Mouse (Mus musculus) neural tube, embryonic 12.5 days (tissue): ENCODE measurements around the gene Il10rb. TPM values are rescaled to one million over a fixed set of nuclear protein-coding genes. Genes with fewer than 3 reads are reported as not detected.
"Not testable (repeated sequence)": the region's sequence is repeated elsewhere in the genome, so short reads cannot be mapped to it uniquely, and the experiment has no call there.

Experiments used
- ATAC-seq: fragments of 200-750 bp; cut with Nextera tagmentation; 2 replicates; pipeline ENCODE4 v1.8.0; 2017; ENCODE audit warnings: low read depth, mild to moderate bottlenecking, moderate TSS enrichment, moderate library complexity; ENCODE audit not compliant: low FRiP score
- H3K27ac ChIP-seq: fragments of 300-500 bp; sonication (generic); 2 replicates; pipeline ENCODE4 v1.5.1; 2016
- H3K27me3 ChIP-seq: fragments of 300-500 bp; sonication (generic); replicated peaks from 2 replicates; pipeline ENCODE4 v1.6.1; 2016; ENCODE audit warnings: mild to moderate bottlenecking
- H3K36me3 ChIP-seq: fragments of 300-500 bp; sonication (generic); 2 replicates; pipeline ENCODE4 v1.6.1; 2016; ENCODE audit warnings: mild to moderate bottlenecking
- H3K4me1 ChIP-seq: fragments of 300-500 bp; sonication (generic); 2 replicates; pipeline ENCODE4 v1.6.1; 2016
- H3K4me2 ChIP-seq: fragments of 300-500 bp; sonication (generic); replicated peaks from 2 replicates; pipeline ENCODE4 v1.6.1; 2016; ENCODE audit warnings: mild to moderate bottlenecking
- H3K4me3 ChIP-seq: fragments of 300-500 bp; sonication (generic); 2 replicates; pipeline ENCODE4 v1.5.1; 2016
- H3K9ac ChIP-seq: fragments of 300-500 bp; sonication (generic); 2 replicates; pipeline ENCODE4 v1.6.1; 2016; ENCODE audit warnings: mild to moderate bottlenecking
- H3K9me3 ChIP-seq: fragments of 300-500 bp; sonication (generic); 2 replicates; pipeline ENCODE4 v1.6.1; 2016; ENCODE audit warnings: mild to moderate bottlenecking
- WGBS: fragments of 180-500 bp; shearing (Covaris S2); methylation state at CpG from one replicate; pipeline ENCODE4 v1.1.7; 2016; 5-methylcytosine and 5-hydroxymethylcytosine counted together
- polyA plus RNA-seq: library from polyadenylated mRNA; unstranded; fragments of >200 nt; fragmentation: Nextera tagmentation; extraction: Ambion mirVana; gene quantifications from 2 replicates; pipeline ENCODE4 v1.2.1, GENCODE M21; 2016

Il10rb gene
- polyA plus RNA-seq, 1 experiment from 2014 or later: 9.0 TPM

DNA sequence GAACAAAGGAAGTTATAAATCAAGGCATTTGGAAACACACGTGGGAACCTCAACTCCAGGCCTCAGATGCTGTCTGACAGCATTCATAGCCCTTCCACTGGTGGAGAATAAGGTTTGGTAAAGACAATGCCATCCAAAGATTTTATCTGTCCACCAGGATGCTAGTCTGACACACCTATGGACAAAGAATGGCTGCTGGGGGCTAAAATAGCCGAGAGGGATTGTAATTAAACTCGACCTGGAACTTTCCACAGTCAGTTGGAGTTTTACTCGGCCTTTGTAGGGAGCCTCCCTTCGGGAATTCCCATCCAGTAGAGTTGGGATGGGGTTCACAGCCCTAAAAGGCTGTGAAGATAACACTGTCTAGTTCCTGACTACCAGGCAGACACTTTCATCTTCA, 21.5 kb downstream of the Il10rb start:
- Histone ChIP-seq H3K4me1 (no peaks in the 10 kb centered on the region), H3K9me3 (no peaks in the 10 kb centered on the region), H3K4me2 (no peak overlapping the region), H3K4me3 (no peak overlapping the region), H3K27ac (no peak overlapping the region), H3K36me3 (no peaks in the 10 kb centered on the region), H3K27me3 (no peaks in the 10 kb centered on the region), H3K9ac (no peak overlapping the region)
- ATAC-seq: no peak
- 76% methylated on average over 5 of the region's 5 CpGs for WGBS

DNA sequence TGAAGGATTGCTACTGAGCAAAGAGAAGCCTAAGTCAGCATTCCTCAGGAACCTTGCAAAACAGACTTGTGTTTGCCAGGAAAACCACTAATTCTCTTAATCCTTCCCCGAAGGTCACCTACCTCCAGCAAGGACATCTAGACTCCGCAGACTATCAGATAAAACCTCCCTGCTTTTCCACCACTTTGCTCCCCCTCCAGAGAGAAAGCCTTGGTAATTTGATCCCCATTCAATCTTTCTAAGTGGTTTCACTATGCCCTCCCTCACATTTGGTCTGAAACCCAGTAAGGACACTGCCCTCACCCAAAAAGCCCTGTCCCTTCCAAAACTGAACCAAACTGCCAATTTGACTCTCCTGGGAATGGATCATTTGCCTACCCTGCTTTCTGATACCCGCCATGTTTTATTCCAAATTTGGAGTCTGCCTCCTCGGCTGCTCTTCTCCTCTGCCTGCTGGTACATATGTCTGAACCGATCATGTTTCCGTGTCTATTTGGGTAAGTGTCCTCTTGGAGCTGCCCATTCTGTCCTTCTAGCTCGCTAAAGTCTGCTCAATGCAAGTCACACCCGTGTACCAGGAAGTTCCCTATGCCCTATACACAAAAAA, 22.4 kb downstream of the Il10rb start:
- H3K27me3 ChIP-seq: no peaks in the 10 kb centered on the region
- no peak for ATAC-seq
- no peaks in the 10 kb centered on the region for H3K9me3 ChIP-seq
- H3K36me3 ChIP-seq: no peaks in the 10 kb centered on the region
- no peak overlapping the region for H3K27ac ChIP-seq
- H3K4me1 ChIP-seq: no peaks in the 10 kb centered on the region
- H3K9ac ChIP-seq: no peak overlapping the region
- 80% methylated on average over 8 of the region's 8 CpGs for WGBS
- no peak overlapping the region for H3K4me2 ChIP-seq
- H3K4me3 ChIP-seq: no peak overlapping the region

DNA sequence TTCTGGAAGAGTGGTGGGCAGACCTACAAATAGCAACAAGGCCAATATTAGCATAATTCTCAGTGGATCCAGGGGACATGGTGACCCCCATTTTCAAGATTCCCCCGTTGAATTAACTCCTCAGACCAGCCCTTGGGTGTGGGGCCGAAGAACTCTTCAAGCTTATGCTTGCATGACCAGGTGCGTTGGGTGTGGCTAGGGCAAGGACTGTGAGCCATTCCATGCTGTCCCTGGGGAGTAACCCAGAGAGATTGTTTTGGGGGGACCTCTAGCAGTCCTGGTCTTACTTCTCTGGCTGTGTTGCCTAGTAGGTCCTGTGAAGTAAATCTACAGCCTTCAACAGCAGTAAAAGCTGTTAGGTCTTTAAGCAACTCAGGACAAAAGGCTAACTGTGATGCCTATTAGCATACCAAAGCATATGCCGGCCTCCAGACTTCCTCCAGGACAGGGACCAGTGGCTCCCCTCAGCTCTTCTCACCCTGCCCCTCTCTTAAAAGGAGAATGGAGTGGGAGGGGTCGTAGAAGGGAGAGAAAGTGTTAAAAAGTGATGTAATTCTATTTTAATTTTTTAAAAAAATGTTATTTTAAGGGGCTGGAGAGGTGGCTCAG, 26.9 kb downstream of the Il10rb start:
- Histone ChIP-seq H3K9me3 (no peaks in the 10 kb centered on the region), H3K27ac (no peak overlapping the region), H3K4me1 (no peaks in the 10 kb centered on the region), H3K9ac (no peak overlapping the region), H3K4me3 (no peak overlapping the region), H3K36me3 (no peaks in the 10 kb centered on the region), H3K4me2 (no peak overlapping the region), H3K27me3 (no peaks in the 10 kb centered on the region)
- no peak for ATAC-seq
- WGBS: 24% methylated on average over 5 of the region's 5 CpGs

DNA sequence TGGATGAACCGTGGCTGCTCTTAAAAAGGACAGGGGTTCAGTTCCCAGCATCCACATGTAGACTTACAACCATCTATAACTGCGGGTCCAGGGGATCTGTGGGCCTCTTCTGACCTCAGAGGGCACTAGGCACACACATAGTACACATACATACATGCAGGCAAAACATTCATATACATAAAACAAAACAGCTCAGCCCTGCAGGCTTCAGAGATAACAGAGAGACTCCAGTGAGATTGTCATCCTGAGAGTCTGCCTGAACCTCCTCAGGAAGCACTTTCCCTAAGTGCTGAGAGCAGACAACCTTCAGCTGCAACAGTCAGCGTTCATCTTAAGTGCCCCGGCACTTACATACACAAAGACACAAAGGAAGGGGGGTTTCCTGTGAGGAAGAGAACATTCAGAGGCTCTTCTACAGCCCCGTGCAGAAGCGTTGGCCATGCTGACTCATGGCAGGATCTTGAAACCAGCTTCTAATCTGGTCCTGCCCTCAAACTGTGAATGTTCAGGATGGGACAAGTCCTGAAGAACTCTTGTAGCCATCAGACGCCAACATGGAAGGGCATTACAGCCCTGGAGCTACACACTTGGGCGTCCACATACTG, 27.5 kb downstream of the Il10rb start:
- Histone ChIP-seq H3K4me1 (no peaks in the 10 kb centered on the region), H3K27ac (no peak overlapping the region), H3K9me3 (no peaks in the 10 kb centered on the region), H3K9ac (no peak overlapping the region), H3K4me3 (no peak overlapping the region), H3K36me3 (no peaks in the 10 kb centered on the region), H3K27me3 (no peaks in the 10 kb centered on the region), H3K4me2 (no peak overlapping the region)
- WGBS: 48% methylated on average over 8 of the region's 8 CpGs
- no peak for ATAC-seq

DNA sequence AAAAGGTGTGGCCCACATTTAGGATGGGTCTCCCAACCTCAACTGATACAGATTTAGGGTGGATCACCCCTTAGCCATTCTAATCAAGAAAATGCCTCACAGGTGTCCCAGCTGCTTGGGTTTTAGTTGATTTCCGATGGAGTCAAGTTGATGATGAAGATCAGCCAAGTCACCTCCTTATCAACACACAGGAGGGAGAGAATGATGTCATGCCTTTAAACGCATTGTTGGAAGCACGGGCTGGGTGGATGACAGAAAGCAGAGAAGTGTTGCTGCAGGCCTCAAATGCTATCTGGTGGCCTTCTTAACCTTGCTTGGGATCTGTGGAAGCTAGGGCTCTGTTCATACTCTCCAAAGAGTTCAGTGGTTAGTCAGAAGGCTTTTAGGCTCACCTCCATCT, 28.2 kb downstream of the Il10rb start:
- no peak overlapping the region for H3K4me3 ChIP-seq
- H3K27me3 ChIP-seq: no peaks in the 10 kb centered on the region
- WGBS: 93% methylated on average over 3 of the region's 3 CpGs
- no peak for ATAC-seq
- H3K9ac ChIP-seq: no peak overlapping the region
- H3K27ac ChIP-seq: no peak overlapping the region
- no peak overlapping the region for H3K4me2 ChIP-seq
- no peaks in the 10 kb centered on the region for H3K9me3 ChIP-seq
- H3K36me3 ChIP-seq: no peaks in the 10 kb centered on the region
- H3K4me1 ChIP-seq: no peaks in the 10 kb centered on the region

DNA sequence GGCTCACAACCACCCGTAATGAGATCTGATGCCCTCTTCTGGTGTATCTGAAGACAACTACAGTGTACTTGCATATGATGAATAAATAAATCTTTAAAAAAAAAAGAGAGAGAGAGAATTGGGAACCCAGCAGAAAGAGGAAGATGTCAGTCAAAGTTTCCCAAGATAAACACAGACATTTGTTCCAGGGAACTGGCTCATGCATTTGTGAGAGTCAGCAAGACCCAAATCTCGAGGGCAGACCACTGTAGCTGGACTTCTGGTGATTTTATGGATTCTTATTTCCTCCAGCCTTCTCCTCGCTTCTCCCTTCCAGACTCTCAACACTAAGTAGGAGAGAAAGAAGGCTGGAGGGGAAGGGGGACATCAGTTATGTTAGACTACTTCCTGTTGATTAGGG, 32.1 kb downstream of the Il10rb start:
- Histone ChIP-seq H3K4me1 (no peaks in the 10 kb centered on the region), H3K27me3 (no peaks in the 10 kb centered on the region), H3K9ac (no peak overlapping the region), H3K4me2 (no peak overlapping the region), H3K9me3 (no peaks in the 10 kb centered on the region), H3K4me3 (no peak overlapping the region), H3K27ac (no peak overlapping the region), H3K36me3 (no peaks in the 10 kb centered on the region)
- 86% methylated on average over 3 of the region's 3 CpGs for WGBS
- ATAC-seq: no peak

DNA sequence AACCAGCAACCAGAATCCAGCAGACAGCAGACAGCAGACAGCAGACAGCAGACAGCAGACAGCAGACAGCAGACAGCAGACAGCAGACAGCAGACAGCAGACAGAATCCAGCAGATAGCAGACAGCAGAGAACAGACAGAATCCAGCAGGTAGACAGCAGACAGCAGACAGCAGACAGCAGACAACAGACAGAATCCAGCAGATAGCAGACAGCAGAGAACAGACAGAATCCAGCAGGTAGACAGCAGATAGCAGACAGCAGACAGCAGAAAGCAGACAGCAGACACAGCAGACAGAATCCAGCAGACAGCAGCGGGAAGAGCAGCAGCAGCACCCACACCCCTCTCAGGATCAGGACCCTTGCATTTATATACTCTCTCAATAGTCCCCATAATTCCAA, 32.6 kb downstream of the Il10rb start:
- H3K9ac ChIP-seq, H3K4me3 ChIP-seq, H3K27me3 ChIP-seq, H3K36me3 ChIP-seq, H3K4me1 ChIP-seq, ATAC-seq, H3K4me2 ChIP-seq, H3K27ac ChIP-seq, H3K9me3 ChIP-seq: not testable (repeated sequence)
- WGBS: 84% methylated on average over 1 of the region's 1 CpGs

DNA sequence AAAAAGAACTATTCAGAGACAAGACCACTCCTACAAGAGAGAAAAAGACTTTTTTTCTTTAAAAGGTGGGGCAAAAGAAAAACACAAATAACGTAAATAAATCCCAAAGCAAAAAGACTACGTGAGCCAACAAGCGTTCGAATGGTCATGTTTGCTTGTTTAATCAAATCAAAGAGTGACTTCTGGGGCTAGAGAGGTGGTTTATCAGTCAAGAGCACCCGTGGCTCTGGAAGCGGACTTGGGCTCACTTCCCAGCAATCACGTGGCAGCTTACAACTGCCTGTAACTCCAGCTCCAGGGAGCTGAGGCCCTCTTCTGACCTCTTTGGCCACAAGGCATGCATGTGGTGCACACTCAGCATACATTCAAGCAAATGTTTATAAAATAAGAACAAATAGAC, 35.4 kb downstream of the Il10rb start:
- Histone ChIP-seq H3K9me3 (no peaks in the 10 kb centered on the region), H3K27me3 (no peaks in the 10 kb centered on the region), H3K4me3 (no peak overlapping the region), H3K27ac (no peak overlapping the region), H3K9ac (no peak overlapping the region), H3K4me1 (no peaks in the 10 kb centered on the region), H3K4me2 (no peak overlapping the region), H3K36me3 (no peaks in the 10 kb centered on the region)
- 68% methylated on average over 7 of the region's 7 CpGs for WGBS
- no peak for ATAC-seq

DNA sequence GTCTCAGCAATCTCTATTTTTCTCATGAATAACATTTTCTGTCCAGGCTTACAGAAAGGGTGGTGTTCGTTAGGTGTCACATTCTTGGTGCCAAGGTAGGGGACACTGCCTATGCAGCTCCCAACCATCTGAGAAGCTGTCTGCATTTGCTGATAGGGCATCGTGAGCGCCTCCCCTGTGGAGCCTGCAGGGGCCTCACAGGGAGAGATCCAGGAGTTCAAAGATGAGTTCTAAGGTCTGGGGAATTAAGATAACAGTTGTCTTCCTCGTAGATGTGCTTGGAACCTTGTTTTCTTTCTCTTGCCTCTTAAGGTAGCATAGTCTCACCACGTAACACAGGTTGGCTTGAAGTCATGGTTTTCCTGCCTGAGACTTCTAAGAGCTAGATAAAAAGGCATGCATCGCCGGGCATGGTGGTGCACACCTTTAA, 35.9 kb downstream of the Il10rb start:
- Histone ChIP-seq H3K27me3 (no peaks in the 10 kb centered on the region), H3K9me3 (no peaks in the 10 kb centered on the region), H3K4me1 (no peaks in the 10 kb centered on the region), H3K36me3 (no peaks in the 10 kb centered on the region), H3K27ac (no peak overlapping the region), H3K4me3 (no peak overlapping the region), H3K9ac (no peak overlapping the region), H3K4me2 (no peak overlapping the region)
- no peak for ATAC-seq
- WGBS: 84% methylated on average over 7 of the region's 7 CpGs

DNA sequence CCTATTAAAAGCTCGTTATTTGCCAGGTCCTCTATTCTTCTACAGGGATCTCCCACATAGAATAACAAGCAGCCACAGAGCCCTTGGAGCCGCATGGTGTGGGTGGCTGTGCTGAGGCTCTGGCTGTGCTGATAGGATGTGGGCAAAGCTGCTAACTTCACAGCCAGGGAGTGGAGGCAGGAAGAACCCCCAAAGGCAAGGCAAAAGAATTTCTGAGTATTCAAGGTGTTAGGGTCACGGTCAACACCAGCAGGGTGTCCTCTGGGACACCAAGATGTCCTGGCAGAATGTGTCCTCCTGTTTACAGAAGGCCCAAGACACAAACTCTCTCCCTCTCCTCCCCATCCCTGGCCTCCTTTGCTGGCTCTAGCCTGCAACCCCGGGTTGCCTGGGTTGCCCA, 36.5 kb downstream of the Il10rb start:
- H3K9ac ChIP-seq: no peak overlapping the region
- no peak for ATAC-seq
- H3K27me3 ChIP-seq: no peaks in the 10 kb centered on the region
- H3K4me2 ChIP-seq: no peak overlapping the region
- H3K4me1 ChIP-seq: no peaks in the 10 kb centered on the region
- WGBS: 75% methylated on average over 4 of the region's 4 CpGs
- no peaks in the 10 kb centered on the region for H3K36me3 ChIP-seq
- no peak overlapping the region for H3K4me3 ChIP-seq
- no peaks in the 10 kb centered on the region for H3K9me3 ChIP-seq
- H3K27ac ChIP-seq: no peak overlapping the region

DNA sequence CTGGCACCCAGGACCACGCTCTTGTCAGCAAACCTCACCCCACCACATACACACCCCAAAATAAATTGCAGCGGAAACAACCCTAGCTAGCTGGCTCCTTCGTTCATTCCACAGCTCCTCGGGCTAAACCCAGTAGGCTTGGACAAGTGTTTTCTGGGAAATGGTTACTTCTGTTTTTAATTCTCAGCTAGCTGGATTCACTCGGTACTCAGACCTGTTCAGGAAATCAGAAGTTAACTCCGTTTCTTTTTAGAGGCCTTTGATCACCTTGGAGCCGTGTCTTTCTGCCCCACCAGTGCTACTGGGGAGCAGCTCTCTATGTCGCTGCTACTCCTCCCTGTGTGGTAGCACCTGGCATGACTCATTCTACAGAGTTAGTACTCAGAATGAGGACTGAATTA, 37.2 kb downstream of the Il10rb start:
- ATAC-seq: no peak
- WGBS: 87% methylated on average over 8 of the region's 8 CpGs

DNA sequence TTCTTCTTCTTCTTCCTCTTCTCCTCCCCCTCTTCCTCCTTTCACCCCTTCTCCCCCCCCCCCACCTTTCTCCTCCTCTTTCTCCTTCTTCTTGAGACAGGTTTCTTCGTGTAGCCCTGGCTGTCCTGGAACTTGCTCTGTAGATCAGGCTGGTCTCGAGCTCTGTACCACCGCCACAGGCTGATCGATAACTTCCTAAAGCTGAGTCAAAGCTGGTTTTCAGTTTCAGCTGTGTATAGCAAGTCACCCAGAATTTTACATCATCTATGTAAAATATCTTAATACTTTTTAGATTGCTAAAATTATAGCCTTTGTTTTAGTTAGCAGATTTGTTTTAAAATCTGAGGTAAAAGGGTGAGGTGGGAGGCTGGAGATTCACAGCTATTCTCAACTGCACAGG, 38.9 kb downstream of the Il10rb start:
- Histone ChIP-seq H3K36me3 (no peaks in the 10 kb centered on the region), H3K4me1 (no peaks in the 10 kb centered on the region), H3K4me3 (no peak overlapping the region), H3K27me3 (no peaks in the 10 kb centered on the region), H3K4me2 (no peak overlapping the region), H3K27ac (no peak overlapping the region), H3K9ac (no peak overlapping the region), H3K9me3 (no peaks in the 10 kb centered on the region)
- no peak for ATAC-seq
- WGBS: 82% methylated on average over 4 of the region's 4 CpGs

More for the DNA sequence above, 37.2 kb downstream of the Il10rb start:
- Histone ChIP-seq H3K4me2 (no peak overlapping the region), H3K9me3 (no peaks in the 10 kb centered on the region), H3K9ac (no peak overlapping the region), H3K36me3 (no peaks in the 10 kb centered on the region), H3K4me1 (no peaks in the 10 kb centered on the region), H3K4me3 (no peak overlapping the region), H3K27me3 (no peaks in the 10 kb centered on the region), H3K27ac (no peak overlapping the region)

DNA sequence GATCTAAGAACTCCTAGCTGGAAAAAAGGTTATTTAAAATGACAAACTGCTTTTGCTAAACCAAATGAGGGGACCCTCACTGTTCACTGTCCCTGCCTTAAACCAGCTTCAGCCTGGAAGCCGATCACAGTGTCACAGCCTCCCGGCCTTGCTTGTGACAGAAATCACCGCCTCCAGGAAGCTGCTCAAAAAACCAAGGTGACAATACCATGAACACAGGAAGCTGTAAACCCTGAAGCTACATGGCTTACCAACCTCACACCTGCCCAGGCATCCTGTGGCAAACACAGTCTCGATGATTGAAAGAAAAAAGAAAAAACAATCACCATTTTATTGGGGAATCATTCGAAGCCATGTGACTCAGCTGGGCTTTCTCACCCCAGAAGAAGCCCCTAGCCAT, 39.6 kb downstream of the Il10rb start:
- no peak overlapping the region for H3K4me3 ChIP-seq
- H3K27ac ChIP-seq: no peak overlapping the region
- H3K36me3 ChIP-seq: no peaks in the 10 kb centered on the region
- WGBS: 78% methylated on average over 5 of the region's 5 CpGs
- no peak overlapping the region for H3K9ac ChIP-seq
- no peaks in the 10 kb centered on the region for H3K27me3 ChIP-seq
- H3K9me3 ChIP-seq: no peaks in the 10 kb centered on the region
- no peaks in the 10 kb centered on the region for H3K4me1 ChIP-seq
- no peak overlapping the region for H3K4me2 ChIP-seq
- ATAC-seq: no peak
